Mouse (Mus musculus): ENCODE measurements around the gene Gpr84.

The Gpr84 gene

DNA sequence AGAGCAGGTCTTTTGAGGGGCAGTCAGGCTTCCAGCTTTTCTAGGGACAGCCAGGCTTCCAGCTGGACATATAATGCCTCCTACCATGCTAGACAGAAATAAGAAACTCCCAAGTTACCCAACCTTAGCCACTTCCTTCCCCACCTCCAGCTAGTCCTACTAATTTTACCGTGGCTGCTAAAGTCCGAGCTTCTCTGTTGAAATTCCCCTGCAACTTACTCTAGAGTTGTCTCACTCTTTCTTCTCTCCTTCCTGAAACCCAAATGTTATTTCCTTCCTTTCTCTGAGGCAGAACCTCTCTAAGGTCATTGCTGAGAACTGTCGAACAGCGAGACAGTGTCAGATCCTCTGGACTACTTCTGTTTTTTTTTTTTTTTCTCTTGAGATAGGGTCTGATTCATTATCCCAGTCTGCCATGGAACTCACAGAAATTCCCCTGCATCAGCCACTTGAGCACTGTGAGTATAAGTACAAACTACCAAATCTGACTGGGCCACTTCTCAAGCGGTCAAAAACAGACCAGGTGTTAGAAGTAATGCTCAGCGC, at the start of gene Gpr84:
Gpr84 (minus strand) TSS at position 248 of the 546 bp plus-strand sequence.
- no peak for DNase-seq (ENCODE audit: low spot score)

DNA sequence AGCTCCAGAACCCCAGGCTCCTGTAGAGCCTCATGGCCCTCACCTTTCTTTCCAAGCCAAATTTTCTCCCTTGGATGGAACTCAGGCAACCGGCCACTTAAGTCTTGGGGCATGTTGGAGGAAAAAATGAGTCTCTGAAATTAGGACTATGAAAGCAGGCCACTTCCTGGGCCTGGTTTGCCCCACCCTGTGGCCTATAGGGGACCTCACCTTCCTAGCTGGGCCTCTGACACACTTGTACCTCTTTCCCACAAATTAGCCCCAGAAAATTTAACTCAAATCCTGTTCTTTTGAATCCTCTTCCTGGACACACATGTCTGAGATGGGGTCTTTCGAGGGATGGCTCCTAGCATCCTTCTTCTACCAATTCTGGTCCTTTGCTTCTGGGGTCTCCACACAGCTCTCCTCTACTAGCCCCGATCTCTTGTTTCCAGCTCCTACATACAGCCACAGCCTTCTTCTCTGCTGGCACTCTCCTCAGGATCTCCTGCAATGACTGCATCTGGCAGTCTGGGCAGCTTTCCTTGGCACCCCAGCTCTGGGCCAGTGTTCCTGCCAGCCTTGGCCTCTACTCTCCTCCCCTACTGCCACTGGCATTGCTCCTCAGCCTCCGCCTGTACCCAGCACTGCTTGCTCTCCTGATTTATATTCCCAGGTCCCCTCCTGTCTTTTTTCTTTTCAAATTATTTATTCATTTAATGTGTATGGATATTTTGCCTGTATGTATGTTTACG, 49.6 kb upstream of the Gpr84 start:
- DNase-seq (ENCODE audit: low spot score) = no peak

DNA sequence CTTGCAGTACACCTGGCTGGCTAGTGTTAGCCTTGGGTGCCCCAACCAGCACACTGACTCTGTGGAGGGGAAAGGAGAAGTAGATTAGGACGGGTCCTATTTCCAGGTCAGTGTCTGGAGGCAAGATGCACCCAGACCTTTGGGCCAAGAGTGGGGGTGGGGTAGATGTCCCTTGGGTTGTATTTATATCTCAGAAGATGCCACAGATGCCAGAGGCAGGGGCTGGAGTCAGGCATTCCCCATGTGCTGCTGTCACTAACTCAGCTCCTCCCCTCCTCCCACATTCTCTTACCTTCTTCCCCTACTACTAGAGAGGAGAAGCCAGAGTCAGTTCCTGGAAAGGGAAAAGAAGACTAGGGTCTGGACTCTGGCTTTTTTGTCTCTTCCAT, 48.7 kb upstream of the Gpr84 start:
- no peak for DNase-seq (ENCODE audit: low spot score)

DNA sequence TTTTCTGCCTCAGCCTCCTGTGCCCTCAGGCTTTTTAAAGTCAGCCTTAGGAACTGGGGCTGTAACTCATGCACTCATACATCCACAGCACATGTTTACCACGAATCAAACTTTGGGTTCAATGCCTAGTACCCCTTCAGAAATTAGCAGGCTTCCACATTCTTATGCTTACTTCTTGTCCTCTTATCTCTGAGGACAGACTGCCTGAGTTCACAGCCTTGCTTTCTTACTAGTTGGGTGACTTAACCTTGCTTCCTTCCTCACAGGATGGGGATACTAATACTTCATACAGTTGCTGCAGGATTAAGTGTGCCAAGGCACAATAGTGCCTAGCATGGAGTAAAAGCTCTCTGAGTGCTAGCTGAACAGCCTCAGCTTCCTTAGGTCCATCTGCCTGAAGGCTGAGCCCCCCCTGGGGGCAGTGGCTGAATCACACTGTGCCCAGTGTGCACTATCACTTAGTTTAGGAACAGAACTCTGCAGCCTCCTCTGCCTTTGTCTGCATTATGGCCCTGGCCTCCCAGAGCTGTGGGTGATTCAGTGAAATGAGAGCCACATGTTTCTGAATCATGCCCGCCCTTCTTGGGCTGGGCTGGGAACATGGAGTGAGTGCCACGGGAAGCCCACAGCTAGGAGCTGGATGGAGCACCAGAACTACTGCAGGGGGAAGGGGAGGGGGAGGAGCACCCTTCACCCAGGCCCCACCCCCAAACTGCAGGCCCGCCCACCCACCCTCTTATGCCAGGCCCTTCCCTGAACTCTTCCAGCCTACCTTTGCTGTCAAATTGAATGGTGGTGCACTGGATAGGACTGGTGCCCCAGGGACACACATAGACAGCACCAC, 48.1 kb upstream of the Gpr84 start:
- no peak for DNase-seq (ENCODE audit: low spot score)

DNA sequence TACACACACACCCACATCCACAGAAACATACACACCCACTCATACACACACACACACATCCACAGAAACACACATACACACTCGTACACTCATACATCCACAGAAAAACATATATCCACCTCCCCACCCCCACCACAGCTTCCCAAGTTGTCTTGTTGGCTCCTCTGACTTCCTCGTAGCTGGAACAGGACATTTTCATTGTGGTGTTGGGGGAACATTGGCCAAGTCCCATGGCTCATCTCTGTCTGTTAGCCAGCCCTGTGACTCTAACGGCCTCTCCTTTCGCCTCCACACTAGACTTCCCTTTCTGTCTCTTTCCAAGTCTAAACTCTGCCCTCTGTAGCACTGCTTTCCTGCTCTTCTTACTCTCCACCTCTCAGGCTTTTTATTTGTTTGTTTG, 47.4 kb upstream of the Gpr84 start:
- no peak for DNase-seq (ENCODE audit: low spot score)

DNA sequence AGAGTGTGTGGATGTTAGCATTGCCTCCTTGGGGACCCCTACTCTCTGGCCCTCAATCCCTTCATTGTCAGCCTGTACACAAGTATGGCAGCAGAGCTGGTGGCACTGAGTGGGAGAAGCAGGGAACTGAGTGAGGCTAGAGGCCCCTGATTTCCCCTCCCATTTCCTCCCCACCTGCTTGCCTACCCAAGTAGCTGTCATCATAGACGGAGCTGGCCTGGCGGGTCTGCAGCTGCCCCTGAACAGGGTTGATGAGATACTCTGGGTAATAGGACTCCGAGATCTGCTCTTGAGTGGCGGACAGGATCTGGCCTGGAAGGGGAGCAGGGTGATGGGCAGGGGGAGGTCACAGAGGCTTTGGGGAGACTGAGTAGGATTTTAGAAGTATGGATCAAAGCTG, 45.7 kb upstream of the Gpr84 start:
- no peak for DNase-seq (ENCODE audit: low spot score)

DNA sequence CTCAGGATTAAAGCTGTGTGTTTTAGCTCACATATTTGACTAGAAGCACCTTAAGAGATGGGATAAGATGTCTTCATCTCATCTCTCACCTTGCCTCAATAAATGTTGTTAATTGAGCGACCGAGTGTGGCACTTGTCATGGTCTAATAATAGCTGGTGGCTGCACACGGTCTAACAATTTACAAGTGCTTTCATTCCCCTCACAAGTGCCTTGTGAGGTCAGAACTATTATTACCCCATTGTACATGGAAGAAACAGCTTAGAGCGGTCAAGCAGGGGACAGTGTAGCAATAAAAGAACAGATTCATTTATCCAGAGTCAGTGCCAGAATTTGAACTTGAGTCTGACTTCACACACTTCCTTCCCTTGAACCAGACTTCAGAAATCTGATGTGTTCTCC, 45.0 kb upstream of the Gpr84 start:
- no peak for DNase-seq (ENCODE audit: low spot score)

DNA sequence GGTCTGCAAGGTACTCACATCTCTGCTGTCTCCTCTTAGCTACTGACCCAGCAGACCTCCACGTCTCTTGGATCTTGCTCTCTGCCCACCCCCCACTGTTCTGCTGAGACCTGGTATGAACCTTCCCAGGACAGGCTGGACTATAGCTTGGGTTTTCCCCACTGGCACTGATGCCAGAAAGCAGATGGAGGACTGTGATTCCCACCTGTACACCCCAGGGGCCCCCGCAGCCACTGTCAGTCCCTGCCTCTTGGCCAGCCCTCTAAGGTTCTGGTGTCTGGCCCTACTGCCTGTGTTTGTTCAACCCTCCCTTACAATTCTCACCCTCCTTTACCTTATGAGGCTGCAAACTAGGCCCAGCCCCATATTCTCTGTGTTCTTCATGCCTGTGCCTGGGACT, 44.3 kb upstream of the Gpr84 start:
- no peak for DNase-seq (ENCODE audit: low spot score)

DNA sequence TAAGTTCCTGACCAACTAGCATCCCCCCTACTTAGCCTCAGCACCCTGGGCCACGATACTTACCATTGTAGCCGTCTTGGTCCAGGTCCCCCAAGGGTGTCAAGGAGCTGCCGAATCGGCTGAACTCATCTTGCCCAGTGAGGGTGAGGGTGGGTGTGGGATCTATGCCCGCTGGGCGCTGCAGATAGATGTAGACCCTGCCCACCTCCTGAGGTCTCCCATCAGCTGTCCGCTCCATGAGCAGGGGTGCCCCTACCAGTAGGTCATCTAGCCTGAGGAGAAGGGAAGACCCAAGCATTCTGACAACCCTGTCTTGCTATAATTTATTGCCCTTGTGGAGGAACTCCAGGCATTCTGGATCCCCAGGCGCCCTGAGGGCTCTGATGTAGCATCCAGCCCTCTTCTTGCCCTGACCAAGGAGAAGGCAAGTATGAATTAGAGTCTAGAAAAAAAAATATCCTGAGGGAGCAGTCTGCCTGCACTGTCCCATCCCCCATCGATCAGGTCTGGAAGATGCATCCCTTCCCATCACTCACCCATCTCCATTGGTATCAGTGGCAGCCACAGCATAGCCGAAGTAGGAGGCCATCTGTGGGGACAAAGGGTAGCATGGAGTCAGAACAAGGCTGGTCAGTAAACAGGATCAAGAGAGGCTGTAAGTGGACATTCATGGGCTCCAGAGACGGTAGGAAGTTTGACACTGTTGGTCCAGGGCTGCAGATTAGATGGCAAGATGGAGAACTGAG, 43.3 kb upstream of the Gpr84 start:
- no peak for DNase-seq (ENCODE audit: low spot score)

DNA sequence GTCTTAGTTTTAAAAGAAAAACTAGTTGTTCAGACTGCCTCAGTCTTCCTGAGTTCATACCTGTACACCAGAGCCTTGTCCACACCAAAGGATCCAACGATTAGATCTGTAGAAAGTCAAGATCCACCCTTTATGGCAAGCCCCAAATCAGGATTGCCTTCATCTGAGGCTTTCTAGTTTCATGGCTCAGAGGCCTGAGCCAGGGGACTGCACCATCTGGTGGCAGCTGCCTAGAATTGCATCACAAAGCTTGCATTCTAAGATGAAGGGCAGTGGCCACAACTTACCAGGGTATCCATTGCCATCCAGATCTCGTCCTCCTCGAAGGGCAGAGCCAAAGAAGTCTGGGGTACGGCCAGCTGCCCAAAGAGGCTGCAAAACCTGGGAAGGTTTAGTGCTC, 42.4 kb upstream of the Gpr84 start:
- no peak for DNase-seq (ENCODE audit: low spot score)

DNA sequence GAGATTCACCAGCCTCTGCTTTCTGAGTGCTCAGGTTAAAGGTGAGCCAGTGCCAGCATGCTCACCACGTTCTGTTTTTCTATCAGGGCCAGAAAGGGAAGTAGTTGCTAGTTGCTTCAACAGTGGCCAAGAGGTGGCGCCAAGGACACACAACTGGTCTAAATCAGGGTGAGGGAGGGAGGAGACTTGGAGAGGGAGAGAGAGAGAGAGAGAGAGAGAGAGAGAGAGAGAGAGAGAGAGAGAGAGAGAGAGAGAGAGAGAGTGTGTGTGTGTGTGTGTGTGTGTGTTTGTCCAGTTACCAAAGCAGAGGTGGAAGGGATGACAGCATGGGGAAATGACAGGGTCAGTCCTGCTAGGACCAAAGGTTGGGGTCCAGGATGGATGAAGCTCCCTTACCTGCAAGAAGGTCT, 36.9 kb upstream of the Gpr84 start:
- DNase-seq (ENCODE audit: low spot score) = no peak

DNA sequence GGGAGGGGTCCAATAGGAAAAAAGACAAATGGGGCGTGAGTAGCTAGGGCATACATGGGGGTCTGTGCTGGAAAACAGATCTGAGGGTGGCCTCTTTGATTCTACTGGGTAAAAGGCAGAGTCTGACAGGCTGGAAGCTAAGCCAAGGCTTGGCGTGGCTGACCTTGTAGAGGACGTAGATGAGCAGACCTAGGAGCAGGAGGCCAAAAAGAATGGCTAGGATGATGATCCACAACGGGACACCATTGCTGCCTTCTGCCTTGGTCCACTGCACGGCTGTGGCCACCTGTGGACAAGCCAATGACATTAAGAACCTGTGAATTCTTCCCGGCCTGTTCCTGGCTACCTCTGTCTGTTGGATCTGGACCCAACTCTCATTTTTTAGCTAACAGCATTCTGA, 35.4 kb upstream of the Gpr84 start:
- DNase-seq (ENCODE audit: low spot score) = no peak

DNA sequence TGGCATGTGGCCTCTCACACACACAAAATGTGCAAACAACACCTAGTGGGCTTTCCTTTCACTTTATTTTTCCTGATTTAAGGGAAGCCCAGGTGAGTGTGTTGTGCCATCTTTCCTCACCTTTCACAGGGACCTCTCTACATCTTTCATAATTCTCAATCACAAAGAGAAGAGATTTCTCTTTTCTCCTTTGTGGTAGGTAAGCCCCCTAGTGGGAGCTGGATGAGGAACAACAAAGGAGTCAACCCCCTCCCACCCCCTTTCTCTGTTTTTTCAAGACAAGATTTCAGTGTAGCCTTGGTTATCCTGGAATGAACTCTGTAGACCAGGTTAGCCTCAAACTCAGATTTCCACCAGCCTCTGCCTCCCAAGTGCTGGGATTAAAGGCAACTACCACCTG, 33.1 kb upstream of the Gpr84 start:
- DNase-seq (ENCODE audit: low spot score) = no peak

DNA sequence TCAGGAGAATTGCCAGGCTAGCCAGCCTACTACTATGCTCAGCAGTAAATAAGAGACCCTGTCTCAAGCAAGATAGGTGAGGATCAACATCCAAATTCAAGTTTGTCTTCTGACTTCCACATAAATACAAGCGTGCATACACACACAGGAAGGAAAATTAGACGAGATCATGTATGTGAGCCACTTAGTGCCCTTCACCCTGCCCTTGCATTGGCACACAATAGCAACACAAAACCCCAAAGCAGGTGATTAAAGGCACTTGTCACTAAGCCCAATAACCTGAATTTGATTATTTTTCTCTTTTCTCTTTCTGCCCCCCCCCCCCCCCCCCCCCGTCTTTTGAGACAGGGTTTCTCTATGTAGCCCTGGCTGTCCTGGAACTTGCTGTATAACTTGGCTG, 32.6 kb upstream of the Gpr84 start:
- DNase-seq (ENCODE audit: low spot score) = no peak

DNA sequence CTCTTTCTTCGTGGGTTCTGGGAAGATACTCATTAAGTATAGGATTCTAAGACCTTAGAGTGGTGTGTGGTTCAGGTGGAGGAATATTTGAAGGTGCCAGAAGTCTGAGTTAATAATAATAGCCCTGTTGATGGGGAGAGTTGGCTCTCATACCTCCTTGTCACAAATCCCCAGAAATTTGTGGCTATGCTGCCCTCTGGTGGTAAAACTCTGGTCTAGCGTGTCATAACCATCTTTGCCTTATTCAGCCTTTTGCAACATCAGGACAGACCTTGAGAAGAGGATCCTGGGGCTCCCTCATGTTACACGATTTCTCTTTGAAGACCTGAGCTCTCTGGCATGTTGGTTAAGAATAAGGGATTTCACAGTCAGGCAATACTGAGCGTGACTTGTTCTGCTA, 32.0 kb upstream of the Gpr84 start:
- DNase-seq (ENCODE audit: low spot score) = peak; percentile 72

DNA sequence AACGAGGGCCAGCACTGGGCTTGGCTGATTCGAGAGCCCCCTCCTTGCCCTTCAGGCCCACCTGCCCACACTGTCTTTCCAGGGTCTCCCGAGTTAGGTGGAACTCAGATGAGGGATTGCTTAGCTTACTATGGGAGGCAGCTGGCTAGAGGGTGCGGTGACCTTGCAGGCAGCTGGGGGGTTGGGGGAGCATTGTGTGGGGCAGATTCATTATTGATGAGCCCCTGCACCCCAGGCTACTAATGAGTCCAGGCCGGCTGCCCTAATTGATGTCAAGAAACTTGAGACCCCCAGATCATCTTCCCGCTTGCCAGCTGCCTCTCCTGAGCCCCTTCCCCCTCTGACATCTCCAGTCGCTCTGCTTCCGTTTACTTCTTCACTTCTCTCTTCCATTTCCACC, 31.1 kb upstream of the Gpr84 start:
- DNase-seq (ENCODE audit: low spot score) = no peak

DNA sequence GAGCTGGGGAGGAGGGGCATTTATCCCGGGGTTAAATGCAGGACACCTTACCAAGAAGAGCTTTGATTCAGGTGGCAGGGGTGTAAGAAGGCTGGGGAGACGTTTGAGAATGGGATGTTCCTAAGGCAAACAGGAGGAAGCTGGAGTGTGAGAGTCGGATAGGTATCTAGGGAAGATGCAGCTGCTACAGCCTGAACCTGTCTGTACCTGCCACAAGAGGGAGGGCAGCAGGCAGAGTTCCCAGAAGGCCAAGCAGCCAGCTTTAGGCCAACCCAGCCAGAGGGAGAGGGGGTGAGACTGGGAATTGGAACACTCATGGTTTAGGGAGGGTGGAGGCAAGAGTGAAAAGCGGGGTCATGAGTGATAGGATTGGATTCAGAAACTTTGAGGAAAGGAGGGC, 30.4 kb upstream of the Gpr84 start:
- DNase-seq (ENCODE audit: low spot score) = no peak

DNA sequence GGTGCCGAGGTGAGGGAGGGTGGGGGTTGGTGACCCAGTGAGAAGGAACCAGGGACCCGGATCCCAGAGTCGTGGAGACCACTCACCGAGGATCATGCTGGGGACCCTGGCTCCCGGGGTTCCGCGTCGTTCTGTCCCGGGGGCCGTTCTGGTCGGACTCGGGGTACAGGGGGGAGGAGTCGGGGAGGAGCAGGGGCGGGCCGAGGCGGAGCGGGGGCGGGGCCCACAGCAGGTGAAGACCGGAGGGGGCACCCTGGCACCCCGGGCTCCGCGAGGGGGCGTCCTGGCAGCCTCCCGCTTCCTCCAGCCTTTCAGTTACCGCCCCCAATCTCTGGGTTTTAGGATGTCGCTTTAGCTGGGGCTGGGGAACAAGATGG, 29.5 kb upstream of the Gpr84 start, which contains the start of gene Zfp385a:
Zfp385a (minus strand) TSS at position 133 of the 377 bp plus-strand sequence.
- DNase-seq (ENCODE audit: low spot score) = peak; percentile 75

DNA sequence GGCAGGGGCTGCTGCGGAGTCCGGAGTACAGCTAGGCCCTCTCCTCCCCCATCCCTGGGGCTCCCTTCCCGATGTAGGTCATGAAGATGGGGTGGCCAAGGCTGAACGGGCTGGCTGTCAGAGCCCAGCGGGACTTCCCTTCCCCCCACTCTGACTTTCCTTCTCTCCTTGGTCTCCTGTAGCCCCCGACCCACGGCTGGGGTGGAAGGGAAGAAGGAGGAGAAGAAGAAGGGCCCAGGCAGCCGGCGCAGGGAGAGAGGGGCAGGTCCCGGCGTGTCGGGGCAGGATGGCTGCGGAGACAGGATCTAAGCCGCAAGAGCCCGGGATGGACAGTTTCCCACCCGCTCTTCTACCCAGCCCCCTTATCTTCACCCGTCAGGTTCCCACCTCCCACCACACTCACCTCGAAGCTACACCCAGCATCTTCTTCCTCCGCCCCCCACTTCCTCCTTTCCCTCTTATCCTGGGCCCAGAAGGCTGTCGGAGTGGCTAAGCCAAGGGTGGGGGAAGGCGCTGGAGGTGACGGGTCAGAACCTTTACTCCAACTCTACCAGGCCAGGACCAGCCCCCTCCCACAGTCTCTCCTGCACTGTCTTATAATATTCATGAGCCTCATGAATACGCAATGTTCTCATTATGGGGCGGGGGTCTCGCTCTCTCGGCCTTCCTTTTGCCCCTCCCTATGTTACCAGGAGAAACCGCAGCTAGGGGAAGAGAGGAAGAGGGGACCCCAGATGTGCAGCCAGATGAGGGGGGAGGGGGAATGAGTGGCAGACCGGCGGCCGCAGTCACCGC, 29.0 kb upstream of the Gpr84 start:
- DNase-seq (ENCODE audit: low spot score) = no peak

DNA sequence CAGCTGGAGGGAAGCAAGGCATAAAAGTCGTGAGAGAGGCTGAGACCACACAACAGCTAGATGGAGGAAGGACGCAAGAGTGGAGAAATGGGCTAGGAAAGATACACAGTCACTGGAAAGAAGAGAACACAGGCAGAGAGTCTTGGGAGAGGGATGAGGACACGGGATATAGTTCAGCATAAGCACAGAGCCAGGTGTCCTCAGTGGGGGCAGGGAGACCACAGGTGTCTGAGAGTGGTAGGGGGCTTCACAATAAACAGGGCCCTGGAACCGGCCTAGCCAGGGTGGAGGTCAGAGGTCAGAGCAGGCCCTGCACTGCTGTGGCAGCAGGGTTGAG, 28.4 kb upstream of the Gpr84 start:
- no peak for DNase-seq (ENCODE audit: low spot score)

DNA sequence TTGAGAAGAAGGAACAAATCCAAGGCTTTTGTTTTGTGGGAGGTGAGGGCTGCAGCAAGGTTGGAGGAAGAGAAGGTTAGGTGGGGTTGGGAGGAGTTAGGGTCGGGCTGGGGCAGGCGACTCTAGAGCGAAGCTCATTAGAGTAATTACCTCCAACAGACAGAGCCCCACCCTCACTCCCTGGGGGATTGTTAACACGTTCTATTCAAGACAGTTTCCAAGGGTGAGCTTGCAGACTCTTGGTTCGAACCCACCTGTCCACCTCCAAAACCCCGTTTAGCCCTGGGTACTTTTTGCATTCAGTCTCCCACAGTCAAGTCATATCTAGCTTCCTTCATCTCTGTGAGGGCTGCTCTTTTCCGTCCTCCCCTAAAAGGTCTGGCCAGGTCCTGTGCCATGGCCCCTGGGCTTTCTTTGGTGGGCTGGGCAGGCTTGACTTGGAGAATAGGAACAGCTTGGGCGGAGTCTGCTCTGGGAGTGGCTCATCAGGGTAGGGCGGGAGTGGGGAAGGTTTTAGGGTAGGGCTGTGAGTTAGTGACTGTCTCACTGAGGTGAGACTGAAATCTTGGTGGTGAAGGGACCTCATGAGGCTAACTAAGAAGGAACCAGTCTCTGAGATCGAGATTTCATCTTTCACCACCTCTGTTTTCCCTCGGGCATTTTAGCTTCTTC, 26.7 kb upstream of the Gpr84 start:
- DNase-seq (ENCODE audit: low spot score) = no peak

Data from left cerebral cortex, adult 11 months (tissue).